Mouse (Mus musculus) monocyte, adult 2 months (primary cell): ENCODE measurements around the gene Rimbp2.
"Not testable (repeated sequence)": the region's sequence is repeated elsewhere in the genome, so short reads cannot be mapped to it uniquely, and the experiment has no call there.

Experiments
- DNase-seq, 2 experiments: peaks; one replicate each; pipeline ENCODE4 v3.0.0; 2022; ENCODE audit warnings: low spot score in 2 of 2, low read depth in 1 of 2

The Rimbp2 gene

GRCm38 (mm10) chr5:128761118-128761517 lies 192.2 kb downstream of the Rimbp2 start:
- no peak for DNase-seq

- DNase-seq = no peak
Observed at GRCm38 (mm10) chr5:128746261-128746660, 207.0 kb downstream of the Rimbp2 start.

DNA sequence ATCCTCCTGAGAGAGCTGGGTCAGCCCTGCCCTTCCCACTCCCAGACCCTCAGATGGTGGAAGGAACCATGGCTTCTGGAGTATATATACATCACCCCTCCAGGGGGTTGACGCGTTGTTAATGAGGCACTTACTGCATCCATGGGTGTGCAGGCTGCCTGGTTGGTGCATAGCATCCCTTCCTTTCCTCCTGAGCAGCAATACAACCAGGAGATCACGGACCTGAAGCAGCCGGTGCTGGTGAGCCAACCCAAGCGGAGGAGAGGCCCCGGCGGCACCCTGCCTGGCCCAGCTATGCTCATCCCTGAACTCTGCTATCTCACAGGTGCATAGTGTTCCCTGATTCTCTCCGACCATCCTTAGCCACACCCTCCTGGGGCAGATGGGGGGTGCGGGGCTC lies 208.1 kb downstream of the Rimbp2 start:
- no peak for DNase-seq

DNA sequence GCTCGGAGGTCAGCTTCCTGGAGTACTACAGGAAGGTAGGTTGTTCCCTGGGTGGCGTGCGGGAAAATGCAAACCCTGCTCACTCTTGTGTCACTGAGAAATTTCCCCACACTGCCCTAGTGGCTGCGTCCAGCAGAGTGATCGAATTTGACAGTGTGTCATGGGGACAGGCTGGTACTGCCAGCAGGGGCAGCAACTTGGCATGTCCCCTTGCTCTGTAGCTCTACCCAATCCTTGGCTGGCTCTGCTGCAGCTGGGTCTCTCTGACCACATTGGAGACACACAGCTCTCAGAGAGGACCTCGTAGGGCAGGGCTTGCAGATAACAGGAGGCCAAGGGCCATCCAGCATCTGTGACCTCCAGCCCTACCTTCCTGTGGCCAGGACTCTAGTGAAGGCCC lies 208.9 kb downstream of the Rimbp2 start:
- no peak for DNase-seq

GRCm38 (mm10) chr5:128739838-128740171 lies 213.5 kb downstream of the Rimbp2 start:
- DNase-seq = no peak

DNA sequence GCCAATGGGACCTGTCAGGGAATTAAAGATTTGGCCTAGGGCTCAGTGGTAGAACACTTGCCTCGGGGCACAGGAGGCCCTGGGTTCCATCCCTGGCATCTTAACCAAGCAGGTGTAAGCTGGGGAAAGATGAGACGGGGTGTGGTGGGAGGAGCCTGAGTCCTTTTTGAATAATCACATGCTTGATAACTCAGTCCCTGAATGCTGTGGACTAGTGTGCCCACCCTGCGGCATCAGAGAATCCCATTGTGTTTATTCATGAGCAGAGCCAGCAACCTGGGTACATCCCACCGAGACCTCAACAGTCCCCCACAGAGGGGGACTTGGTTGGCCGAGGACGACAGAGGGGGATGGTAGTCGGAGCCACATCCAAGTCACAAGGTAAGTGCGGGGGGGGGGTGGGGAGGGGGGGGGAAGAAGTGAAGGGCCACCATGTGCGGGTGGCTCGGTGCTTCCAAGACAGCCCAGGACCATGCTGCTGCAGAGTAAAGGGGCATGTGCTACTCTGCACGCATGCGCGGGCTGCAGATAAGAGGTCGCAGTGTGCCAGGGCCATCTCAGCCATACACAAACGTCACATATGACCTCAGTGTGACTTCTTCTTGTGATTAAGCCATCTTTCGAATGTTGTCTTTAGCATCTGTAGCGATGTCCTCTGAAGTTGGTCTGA lies 214.0 kb downstream of the Rimbp2 start:
- DNase-seq = no peak

DNA sequence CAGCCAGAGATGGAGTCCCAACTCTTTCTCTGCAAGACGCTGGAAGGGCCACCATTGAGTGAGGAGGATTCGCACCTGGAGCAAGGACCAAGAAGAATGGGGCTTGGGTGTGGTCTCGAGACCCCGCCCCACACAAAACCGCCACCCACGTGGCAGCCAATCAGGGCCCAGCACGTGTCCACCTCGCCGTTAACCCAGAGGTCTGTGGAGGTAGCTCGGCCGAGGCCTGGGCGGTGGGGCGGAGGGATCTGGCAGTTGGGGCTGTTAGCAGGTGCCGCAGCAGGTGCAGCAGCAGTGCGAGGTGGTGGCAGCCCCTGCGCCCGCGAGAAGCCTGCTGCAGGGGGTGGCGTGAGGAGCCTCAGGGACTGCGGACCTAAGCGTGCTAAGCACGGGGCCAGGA lies 217.4 kb downstream of the Rimbp2 start:
- DNase-seq = no peak

- DNase-seq = no peak
Observed at GRCm38 (mm10) chr5:128733955-128734354, 219.3 kb downstream of the Rimbp2 start.

GRCm38 (mm10) chr5:128732416-128733014 lies 220.8 kb downstream of the Rimbp2 start:
- DNase-seq = no peak

GRCm38 (mm10) chr5:128730634-128731033 lies 222.7 kb downstream of the Rimbp2 start:
- no peak for DNase-seq

GRCm38 (mm10) chr5:128729341-128729740 lies 223.9 kb downstream of the Rimbp2 start:
- no peak for DNase-seq

DNA sequence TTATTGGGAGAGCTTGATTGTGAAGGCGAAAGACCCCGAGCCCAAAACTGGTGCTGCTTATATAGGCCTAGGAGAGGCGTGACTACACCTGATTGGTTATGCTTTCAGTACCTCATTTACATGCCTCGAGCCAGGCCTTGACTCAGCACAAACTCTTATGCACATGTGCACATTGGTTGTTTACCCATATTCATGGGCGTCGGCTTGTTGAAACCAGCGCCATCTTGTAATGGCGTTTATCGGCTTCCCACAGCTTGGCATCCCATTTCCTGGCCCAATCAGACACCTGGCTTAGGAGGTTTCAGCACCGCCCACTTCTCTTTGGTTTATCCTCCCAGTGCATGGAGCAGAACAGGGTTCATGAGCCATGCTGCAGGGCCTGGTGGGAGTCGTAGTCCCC lies 232.8 kb downstream of the Rimbp2 start:
- DNase-seq = not testable (repeated sequence)

DNA sequence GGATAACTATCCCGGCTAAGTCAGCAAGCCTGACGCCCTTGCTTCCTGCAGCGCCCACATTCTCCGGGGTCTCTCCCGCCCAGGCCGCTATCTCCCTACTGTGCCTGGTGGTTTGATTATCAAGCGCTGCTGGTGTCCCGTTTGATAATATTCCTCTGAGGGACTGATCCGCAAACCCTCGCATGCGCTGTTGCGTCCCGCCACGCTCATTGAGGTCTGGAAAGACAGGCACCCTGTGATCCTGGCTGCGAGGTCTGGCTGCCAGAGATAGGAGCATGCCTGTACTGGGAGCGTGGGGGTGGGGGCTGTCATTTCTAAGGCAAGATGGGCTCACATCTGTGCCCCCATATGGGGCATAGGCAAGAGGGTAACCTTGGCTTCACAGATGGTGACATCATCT lies 238.1 kb downstream of the Rimbp2 start:
- no peak for DNase-seq

GRCm38 (mm10) chr5:128711847-128712246 lies 241.4 kb downstream of the Rimbp2 start:
- DNase-seq = no peak

DNA sequence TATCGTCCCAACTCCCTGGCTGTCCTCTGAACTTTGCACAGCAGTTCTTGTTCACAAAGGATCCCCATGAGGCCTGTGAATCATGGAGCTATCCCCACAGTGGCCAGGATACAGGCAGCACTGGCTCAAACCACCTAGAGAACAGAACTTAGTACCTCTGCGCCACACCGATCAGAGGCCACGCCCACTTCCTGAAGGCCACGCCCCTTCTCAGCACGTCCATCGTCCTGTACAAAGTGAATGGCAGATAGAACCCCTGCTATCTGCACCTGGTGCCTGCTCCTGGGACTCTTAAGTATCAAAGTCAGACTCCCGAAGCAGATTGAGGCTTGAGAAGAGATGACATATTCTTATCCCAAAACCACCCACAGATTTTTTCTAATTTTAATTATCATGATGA lies 242.7 kb downstream of the Rimbp2 start:
- DNase-seq = no peak

GRCm38 (mm10) chr5:128708929-128709328 lies 244.4 kb downstream of the Rimbp2 start:
- no peak for DNase-seq
